Mouse (Mus musculus) forebrain, embryonic 12.5 days (tissue): ENCODE data around the gene Ift46. TPM values are rescaled to one million over a fixed set of nuclear protein-coding genes. Genes with fewer than 3 reads are reported as not detected.
"Not testable (repeated sequence)": the region's sequence is repeated elsewhere in the genome, so short reads cannot be mapped to it uniquely, and the experiment has no call there.

Source experiments
- ATAC-seq: fragments of 200-750 bp; cut with Nextera tagmentation; 2 replicates; pipeline ENCODE4 v1.8.0; 2017; ENCODE audit warnings: moderate TSS enrichment; ENCODE audit not compliant: low FRiP score
- H3K27ac ChIP-seq: fragments of 300-500 bp; sonication (generic); 2 replicates; pipeline ENCODE4 v1.5.1; 2016; ENCODE audit warnings: mild to moderate bottlenecking
- H3K27me3 ChIP-seq: fragments of 300-500 bp; sonication (generic); 2 replicates; pipeline ENCODE4 v1.6.1; 2016; ENCODE audit warnings: mild to moderate bottlenecking
- H3K36me3 ChIP-seq: fragments of 300-500 bp; sonication (generic); replicated peaks from 2 replicates; pipeline ENCODE4 v1.6.1; 2016; ENCODE audit warnings: mild to moderate bottlenecking
- H3K4me1 ChIP-seq: fragments of 300-500 bp; sonication (generic); 2 replicates; pipeline ENCODE4 v1.6.1; 2016
- H3K4me2 ChIP-seq: fragments of 300-500 bp; sonication (generic); 2 replicates; pipeline ENCODE4 v1.6.1; 2016; ENCODE audit warnings: mild to moderate bottlenecking, moderate library complexity
- H3K4me3 ChIP-seq: fragments of 300-500 bp; sonication (generic); replicated peaks from 2 replicates; pipeline ENCODE4 v1.5.1; 2016; ENCODE audit warnings: mild to moderate bottlenecking
- H3K9ac ChIP-seq: fragments of 300-500 bp; sonication (generic); 2 replicates; pipeline ENCODE4 v1.6.1; 2016; ENCODE audit warnings: mild to moderate bottlenecking
- H3K9me3 ChIP-seq: fragments of 300-500 bp; sonication (generic); 2 replicates; pipeline ENCODE4 v1.6.1; 2016
- WGBS: fragments of 180-500 bp; shearing (Covaris S2); methylation state at CpG from one replicate; pipeline ENCODE4 v1.1.7; 2016; 5-methylcytosine and 5-hydroxymethylcytosine counted together
- polyA plus RNA-seq: library from polyadenylated mRNA; unstranded; fragments of >200 nt; fragmentation: Nextera tagmentation; extraction: Ambion mirVana; gene quantifications from 2 replicates; pipeline ENCODE4 v1.2.1, GENCODE M21; 2016

Gene Ift46
- polyA plus RNA-seq, 1 experiment from 2014 or later, result 124 TPM

GRCm38 (mm10) chr9:44740663-44741192, 27.0 kb upstream of the Ift46 start:
- no peak overlapping the region for H3K9ac ChIP-seq
- H3K27me3 ChIP-seq, result no peaks in the 10 kb centered on the region; the same call in 1 of the 2 replicates
- peaks cover 46% of the 10 kb centered on the region for H3K36me3 ChIP-seq
- H3K4me2 ChIP-seq, result no peak overlapping the region
- ATAC-seq, result no peak
- H3K9me3 ChIP-seq, result no peaks in the 10 kb centered on the region
- no peaks in the 10 kb centered on the region for H3K4me1 ChIP-seq
- 82% methylated on average over 1 of the region's 1 CpGs for WGBS
- no peak overlapping the region for H3K4me3 ChIP-seq
- no peak overlapping the region for H3K27ac ChIP-seq

GRCm38 (mm10) chr9:44745371-44745770, 22.3 kb upstream of the Ift46 start:
- H3K36me3 ChIP-seq, result peaks cover 85% of the 10 kb centered on the region

GRCm38 (mm10) chr9:44746666-44747065, 21.0 kb upstream of the Ift46 start:
- Histone ChIP-seq H3K4me1 (no peaks in the 10 kb centered on the region), H3K36me3 (peaks cover 88% of the 10 kb centered on the region), H3K4me3 (no peak overlapping the region), H3K9ac (no peak overlapping the region), H3K27ac (no peak overlapping the region), H3K9me3 (no peaks in the 10 kb centered on the region), H3K4me2 (no peak overlapping the region), H3K27me3 (no peaks in the 10 kb centered on the region)
- no peak for ATAC-seq
- WGBS, result 93% methylated on average over 3 of the region's 3 CpGs

More at GRCm38 (mm10) chr9:44745371-44745770, 22.3 kb upstream of the Ift46 start:
- Histone ChIP-seq H3K4me3 (no peak overlapping the region), H3K27me3 (no peaks in the 10 kb centered on the region), H3K4me1 (no peaks in the 10 kb centered on the region), H3K9ac (no peak overlapping the region), H3K4me2 (no peak overlapping the region), H3K9me3 (no peaks in the 10 kb centered on the region), H3K27ac (no peak overlapping the region)
- ATAC-seq, result no peak
- WGBS, result 92% methylated on average over 7 of the region's 7 CpGs

- H3K4me1 ChIP-seq, result no peaks in the 10 kb centered on the region
- H3K9me3 ChIP-seq, result no peaks in the 10 kb centered on the region
- H3K4me3 ChIP-seq, result no peak overlapping the region
- no peak overlapping the region for H3K4me2 ChIP-seq
- no peak overlapping the region for H3K9ac ChIP-seq
- ATAC-seq, result no peak
- H3K27ac ChIP-seq, result no peak overlapping the region
- H3K27me3 ChIP-seq, result no peaks in the 10 kb centered on the region
- peaks cover 92% of the 10 kb centered on the region for H3K36me3 ChIP-seq
- 94% methylated on average over 3 of the region's 3 CpGs for WGBS
These were observed 20.4 kb upstream of the Ift46 start for GRCm38 (mm10) chr9:44747341-44747740.

- Histone ChIP-seq H3K9me3 (no peaks in the 10 kb centered on the region), H3K4me2 (no peak overlapping the region), H3K9ac (no peak overlapping the region), H3K27ac (no peak overlapping the region), H3K27me3 (no peaks in the 10 kb centered on the region), H3K36me3 (peaks cover 86% of the 10 kb centered on the region), H3K4me1 (no peaks in the 10 kb centered on the region), H3K4me3 (no peak overlapping the region)
- ATAC-seq, result no peak
- WGBS, result 95% methylated on average over 7 of the region's 7 CpGs
These were observed 19.2 kb upstream of the Ift46 start for GRCm38 (mm10) chr9:44748473-44748872.

- WGBS, result 88% methylated on average over 2 of the region's 2 CpGs
- no peak for ATAC-seq
- H3K36me3 ChIP-seq, result peaks cover 31% of the 10 kb centered on the region
These were observed 6.8 kb upstream of the Ift46 start for GRCm38 (mm10) chr9:44760873-44761272.

GRCm38 (mm10) chr9:44768029-44768394, 304 bp downstream of the Ift46 start:
- Histone ChIP-seq H3K4me2 (0 out of 2 replicates have a peak overlapping the region, but pooled peaks have one; percentile 6), H3K27ac (0 out of 2 replicates have a peak overlapping the region, but pooled peaks have one; percentile 98), H3K4me3 (peak overlapping the region; percentile 100; the same call in 1 of the 2 replicates), H3K4me1 (peaks cover 20% of the 10 kb centered on the region)
- not testable (repeated sequence) for H3K9ac ChIP-seq, H3K9me3 ChIP-seq, ATAC-seq, H3K27me3 ChIP-seq, H3K36me3 ChIP-seq
- WGBS, result 45% methylated on average over 8 of the region's 9 CpGs

More at GRCm38 (mm10) chr9:44760873-44761272, 6.8 kb upstream of the Ift46 start:
- H3K4me1 ChIP-seq, result peaks cover 8% of the 10 kb centered on the region
- H3K27ac ChIP-seq, result no peak overlapping the region
- no peak overlapping the region for H3K4me3 ChIP-seq
- H3K27me3 ChIP-seq, result no peaks in the 10 kb centered on the region
- H3K4me2 ChIP-seq, result no peak overlapping the region
- no peak overlapping the region for H3K9ac ChIP-seq
- no peaks in the 10 kb centered on the region for H3K9me3 ChIP-seq

GRCm38 (mm10) chr9:44771376-44771775, 3.7 kb downstream of the Ift46 start:
- Histone ChIP-seq H3K9ac (no peak overlapping the region), H3K36me3 (peaks cover 11% of the 10 kb centered on the region), H3K9me3 (no peaks in the 10 kb centered on the region), H3K4me3 (no peak overlapping the region), H3K4me2 (no peak overlapping the region), H3K27me3 (no peaks in the 10 kb centered on the region), H3K27ac (no peak overlapping the region), H3K4me1 (peaks cover 15% of the 10 kb centered on the region)
- ATAC-seq, result no peak
- 89% methylated on average over 5 of the region's 5 CpGs for WGBS

- no peak for ATAC-seq
- WGBS, result 24% methylated on average over 5 of the region's 5 CpGs
- no peak overlapping the region for H3K4me2 ChIP-seq
- peaks cover 8% of the 10 kb centered on the region for H3K4me1 ChIP-seq
- no peaks in the 10 kb centered on the region for H3K27me3 ChIP-seq
- peaks cover 11% of the 10 kb centered on the region for H3K36me3 ChIP-seq
- peak overlapping the region; percentile 76 for H3K4me3 ChIP-seq
- no peaks in the 10 kb centered on the region for H3K9me3 ChIP-seq
- no peak overlapping the region for H3K27ac ChIP-seq
- no peak overlapping the region for H3K9ac ChIP-seq
These were observed 4.7 kb downstream of the Ift46 start for GRCm38 (mm10) chr9:44772392-44772749.

GRCm38 (mm10) chr9:44772750-44773651, 5.3 kb downstream of the Ift46 start:
- peak overlapping the region; percentile 91 for H3K4me2 ChIP-seq
- WGBS, result 1% methylated on average over 41 of the region's 41 CpGs
- no peaks in the 10 kb centered on the region for H3K9me3 ChIP-seq
- H3K4me3 ChIP-seq, result peak overlapping the region; percentile 76
- peak overlapping the region; percentile 84 for H3K27ac ChIP-seq
- peaks cover 8% of the 10 kb centered on the region for H3K4me1 ChIP-seq
- no peaks in the 10 kb centered on the region for H3K27me3 ChIP-seq
- peaks cover 11% of the 10 kb centered on the region for H3K36me3 ChIP-seq
- H3K9ac ChIP-seq, result peak overlapping the region; percentile 75
- peak; percentile 99 for ATAC-seq

- Histone ChIP-seq H3K9ac (no peak overlapping the region), H3K27me3 (peaks cover 13% of the 10 kb centered on the region), H3K4me2 (no peak overlapping the region), H3K9me3 (no peaks in the 10 kb centered on the region), H3K4me1 (no peaks in the 10 kb centered on the region), H3K27ac (no peak overlapping the region), H3K4me3 (no peak overlapping the region), H3K36me3 (peaks cover 45% of the 10 kb centered on the region)
- WGBS, result 76% methylated on average over 9 of the region's 9 CpGs
- no peak for ATAC-seq
These were observed 25.1 kb downstream of the Ift46 start for GRCm38 (mm10) chr9:44792842-44793241.

- H3K27ac ChIP-seq, result no peak overlapping the region
- peaks cover 45% of the 10 kb centered on the region for H3K27me3 ChIP-seq
- no peaks in the 10 kb centered on the region for H3K9me3 ChIP-seq
- no peak for ATAC-seq
- H3K9ac ChIP-seq, result no peak overlapping the region
- peaks cover 17% of the 10 kb centered on the region for H3K4me1 ChIP-seq
- peak overlapping the region; percentile 56 for H3K4me3 ChIP-seq
- H3K36me3 ChIP-seq, result no peaks in the 10 kb centered on the region
- peak overlapping the region; percentile 85 for H3K4me2 ChIP-seq
- 42% methylated on average over 7 of the region's 7 CpGs for WGBS
These were observed 30.6 kb downstream of the Ift46 start for GRCm38 (mm10) chr9:44798298-44798697.
